Mouse (Mus musculus) stomach, embryonic 16.5 days (tissue): ENCODE measurements around the gene Cadm3. TPM values are rescaled to one million over a fixed set of nuclear protein-coding genes. Genes with fewer than 3 reads are reported as not detected.
"Not testable (repeated sequence)": the region's sequence is repeated elsewhere in the genome, so short reads cannot be mapped to it uniquely, and the experiment has no call there.

Experiments
- ATAC-seq: fragments of 200-750 bp; cut with Nextera tagmentation; 2 replicates; pipeline ENCODE4 v1.8.0; 2017; ENCODE audit warnings: moderate number of reproducible peaks, moderate TSS enrichment; ENCODE audit not compliant: insufficient read depth, low FRiP score
- H3K27ac ChIP-seq: fragments of 300-500 bp; sonication (generic); 2 replicates; pipeline ENCODE4 v1.5.1; 2014; ENCODE audit warnings: low read length
- H3K27me3 ChIP-seq: fragments of 300-500 bp; sonication (generic); 2 replicates; pipeline ENCODE4 v1.6.1; 2014; ENCODE audit warnings: low read length, control low read depth, mixed read lengths; ENCODE audit not compliant: control insufficient read depth, insufficient read depth
- H3K36me3 ChIP-seq: fragments of 300-500 bp; sonication (generic); 2 replicates; pipeline ENCODE4 v1.6.1; 2014; ENCODE audit warnings: low read length; ENCODE audit not compliant: control insufficient read depth, insufficient read depth
- H3K4me1 ChIP-seq: fragments of 300-500 bp; sonication (generic); 2 replicates; pipeline ENCODE4 v1.6.1; 2014; ENCODE audit warnings: low read length, control low read depth, mixed read lengths; ENCODE audit not compliant: control insufficient read depth, insufficient read depth
- H3K4me2 ChIP-seq: fragments of 300-500 bp; sonication (generic); 2 replicates; pipeline ENCODE4 v1.6.1; 2014; ENCODE audit warnings: low read depth, low read length, mixed read lengths
- H3K4me3 ChIP-seq: fragments of 300-500 bp; sonication (generic); replicated peaks from 2 replicates; pipeline ENCODE4 v1.5.1; 2014; ENCODE audit warnings: mild to moderate bottlenecking, low read length
- H3K9ac ChIP-seq: fragments of 300-500 bp; sonication (generic); 2 replicates; pipeline ENCODE4 v1.6.1; 2014; ENCODE audit warnings: low read length
- H3K9me3 ChIP-seq: fragments of 300-500 bp; sonication (generic); replicated peaks from 2 replicates; pipeline ENCODE4 v1.6.1; 2016; ENCODE audit warnings: low read length, control low read depth; ENCODE audit not compliant: control insufficient read depth
- WGBS: fragments of 180-500 bp; shearing (Covaris S2); extraction: QIAGEN DNeasy Blood & Tissue Kit; methylation state at CpG from one replicate; pipeline ENCODE4 v1.1.7; 2014; 5-methylcytosine and 5-hydroxymethylcytosine counted together
- polyA plus RNA-seq: library from polyadenylated mRNA; unstranded; fragments of >200 nt; fragmentation: Nextera tagmentation; extraction: Ambion mirVana; gene quantifications from 2 replicates; pipeline ENCODE4 v1.2.1, GENCODE M21; 2015

The Cadm3 gene
- polyA plus RNA-seq, 1 experiment from 2014 or later: 3.3 TPM

GRCm38 (mm10) chr1:173317925-173318477 is 49.5 kb downstream of the Cadm3 start:
- Histone ChIP-seq H3K9me3 (no peaks in the 10 kb centered on the region), H3K36me3 (no peaks in the 10 kb centered on the region), H3K4me2 (no peak overlapping the region), H3K27me3 (no peaks in the 10 kb centered on the region), H3K9ac (no peak overlapping the region), H3K4me1 (no peaks in the 10 kb centered on the region), H3K27ac (no peak overlapping the region), H3K4me3 (no peak overlapping the region)
- 88% methylated on average over 2 of the region's 2 CpGs for WGBS
- no peak for ATAC-seq

- Histone ChIP-seq H3K27ac (no peak overlapping the region), H3K4me2 (no peak overlapping the region), H3K9ac (no peak overlapping the region), H3K36me3 (no peaks in the 10 kb centered on the region), H3K4me1 (no peaks in the 10 kb centered on the region), H3K4me3 (no peak overlapping the region), H3K9me3 (no peaks in the 10 kb centered on the region), H3K27me3 (no peaks in the 10 kb centered on the region)
- WGBS: 64% methylated on average over 3 of the region's 3 CpGs
- ATAC-seq: no peak
These were observed 51.8 kb downstream of the Cadm3 start for GRCm38 (mm10) chr1:173315725-173316124.

GRCm38 (mm10) chr1:173313535-173314050 is 53.9 kb downstream of the Cadm3 start:
- H3K27ac ChIP-seq, H3K4me3 ChIP-seq, H3K4me2 ChIP-seq, H3K9ac ChIP-seq, H3K27me3 ChIP-seq, H3K4me1 ChIP-seq, H3K9me3 ChIP-seq, ATAC-seq, H3K36me3 ChIP-seq: not testable (repeated sequence)
- 70% methylated on average over 7 of the region's 7 CpGs for WGBS

GRCm38 (mm10) chr1:173302795-173303194 is 64.7 kb downstream of the Cadm3 start:
- not testable (repeated sequence) for H3K4me2 ChIP-seq
- WGBS: 17% methylated on average over 3 of the region's 3 CpGs
- ATAC-seq: peak; percentile 50

More at GRCm38 (mm10) chr1:173302795-173303194, 64.7 kb downstream of the Cadm3 start:
- H3K27ac ChIP-seq, H3K9me3 ChIP-seq, H3K9ac ChIP-seq, H3K4me3 ChIP-seq, H3K36me3 ChIP-seq, H3K4me1 ChIP-seq, H3K27me3 ChIP-seq: not testable (repeated sequence)

Other genes with a start within 250 kb of the Cadm3 start
- gene Olfr1408, start 230.3 kb downstream of the Cadm3 start, polyA plus RNA-seq: not detected in 2 replicates
- not detected in 2 replicates for gene Olfr1406, start 177.1 kb downstream of the Cadm3 start, polyA plus RNA-seq
- not detected in 2 replicates for gene Olfr218, start 169.9 kb downstream of the Cadm3 start, polyA plus RNA-seq
- not detected in 2 replicates for gene Olfr1404, start 155.3 kb downstream of the Cadm3 start, polyA plus RNA-seq
- gene Fcer1a, start 140.5 kb downstream of the Cadm3 start, polyA plus RNA-seq: 0.27 and 0.31 TPM in 2 replicates
- not detected in 2 replicates for gene Olfr418, start 101.7 kb downstream of the Cadm3 start, polyA plus RNA-seq
- gene Mptx2, start 89.9 kb downstream of the Cadm3 start, polyA plus RNA-seq: not detected in 2 replicates
- gene Ackr1, start 33.9 kb downstream of the Cadm3 start, polyA plus RNA-seq: 3.3 and 4.3 TPM in 2 replicates
- gene Aim2, start 16.8 kb downstream of the Cadm3 start, polyA plus RNA-seq: 2.6 and 2.9 TPM in 2 replicates
- 0.08 and 0.27 TPM in 2 replicates for gene Ifi206, start 123.3 kb upstream of the Cadm3 start, polyA plus RNA-seq
- not detected in 2 replicates for gene Ifi214, start 168.3 kb upstream of the Cadm3 start, polyA plus RNA-seq
- gene Ifi213, start 231.6 kb upstream of the Cadm3 start, polyA plus RNA-seq: 0.36 TPM in 1 of 2 replicates, not detected in the other